Mouse (Mus musculus) frontal cortex, postnatal 25 days (tissue): ENCODE measurements at regions not wholly inside any gene's neighbourhood (a gene's known extent, or its start where the extent isn't known, plus 50 kb on each side); places are given as distances from the start of the nearest gene placed in this dataset.
"Not testable (repeated sequence)": the region's sequence is repeated elsewhere in the genome, so short reads cannot be mapped to it uniquely, and the experiment has no call there.

Source experiments
- DNase-seq, 2 experiments: peaks; one replicate each; pipeline ENCODE4 v3.0.0; 2022; ENCODE audit warnings: low spot score in 2 of 2

GRCm38 (mm10) chr9:30697533-30697932 is 224.7 kb downstream of the Adamts15 start:
- DNase-seq = no peak

GRCm38 (mm10) chr9:30668095-30668494 is 241.2 kb downstream of the Snx19 start:
- DNase-seq = no peak

DNA sequence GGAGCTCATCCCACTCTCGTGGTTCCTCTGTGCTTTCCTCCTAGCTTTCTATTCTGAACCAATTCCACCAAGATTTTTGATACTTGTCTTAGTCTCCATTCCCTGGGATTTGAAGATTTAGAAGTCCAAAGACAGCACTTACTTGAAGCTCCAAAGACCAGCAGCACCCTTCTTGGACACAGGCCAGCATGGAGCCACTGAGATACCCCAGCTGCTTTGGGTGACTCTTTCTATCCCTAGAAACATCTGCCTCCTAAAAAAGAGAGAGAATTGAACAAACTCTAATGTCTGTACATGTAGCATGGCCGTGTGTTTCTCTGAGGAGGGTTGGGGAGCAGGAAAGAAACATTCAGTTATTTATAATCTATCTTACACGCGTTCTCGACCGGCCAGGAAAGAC is 235.5 kb downstream of the Snx19 start:
- DNase-seq = no peak

GRCm38 (mm10) chr9:30653961-30654360 is 227.1 kb downstream of the Snx19 start:
- DNase-seq = no peak

GRCm38 (mm10) chr9:30653210-30653609 is 226.3 kb downstream of the Snx19 start:
- no peak for DNase-seq

- peak in 1 of 2 experiments; percentile 7 for DNase-seq
Observed at GRCm38 (mm10) chr9:30649392-30650054, 222.6 kb downstream of the Snx19 start.

- DNase-seq = no peak
Observed at GRCm38 (mm10) chr9:30633741-30634470, 207.0 kb downstream of the Snx19 start.

- no peak for DNase-seq
Observed at GRCm38 (mm10) chr9:30632164-30633146, 205.5 kb downstream of the Snx19 start.

DNA sequence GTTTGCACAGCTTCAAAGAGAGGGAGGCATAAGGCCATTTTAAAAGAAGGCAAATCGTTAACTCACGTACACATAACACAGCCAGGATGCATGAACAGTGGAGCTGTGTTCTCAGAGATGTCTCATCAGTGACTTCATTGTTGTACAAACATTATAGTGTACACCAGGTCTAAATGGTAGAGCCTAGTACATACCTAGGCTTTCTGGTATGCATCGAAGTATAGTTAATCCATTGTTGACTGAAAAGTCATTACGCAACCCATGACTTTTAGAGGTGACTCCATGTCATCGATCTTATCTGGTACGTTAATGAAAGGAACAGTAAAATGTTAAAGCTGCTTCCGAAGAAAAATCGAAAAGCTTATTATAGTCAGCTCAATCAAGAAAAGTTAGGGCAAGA is 198.7 kb downstream of the Snx19 start:
- DNase-seq = no peak

DNA sequence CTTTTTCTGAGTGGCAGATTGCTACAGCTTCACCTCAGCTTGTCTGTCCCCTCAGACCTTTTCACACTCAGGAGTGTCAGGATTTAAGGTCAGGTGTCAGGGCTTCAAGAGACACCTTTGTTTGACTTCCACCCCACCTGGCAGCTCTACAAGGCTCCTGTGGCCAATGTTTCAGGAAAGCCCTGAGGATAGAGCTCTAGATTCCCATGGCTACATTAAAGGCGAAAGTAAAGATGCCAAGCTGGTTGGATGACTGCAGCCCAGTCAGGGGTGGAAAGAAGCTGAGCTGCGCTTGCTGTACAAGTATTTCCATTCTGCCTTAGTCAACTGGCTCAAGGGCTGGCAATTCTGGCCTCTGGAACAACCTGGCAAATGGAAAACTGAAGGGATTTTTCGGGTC is 198.2 kb downstream of the Snx19 start:
- DNase-seq = no peak

DNA sequence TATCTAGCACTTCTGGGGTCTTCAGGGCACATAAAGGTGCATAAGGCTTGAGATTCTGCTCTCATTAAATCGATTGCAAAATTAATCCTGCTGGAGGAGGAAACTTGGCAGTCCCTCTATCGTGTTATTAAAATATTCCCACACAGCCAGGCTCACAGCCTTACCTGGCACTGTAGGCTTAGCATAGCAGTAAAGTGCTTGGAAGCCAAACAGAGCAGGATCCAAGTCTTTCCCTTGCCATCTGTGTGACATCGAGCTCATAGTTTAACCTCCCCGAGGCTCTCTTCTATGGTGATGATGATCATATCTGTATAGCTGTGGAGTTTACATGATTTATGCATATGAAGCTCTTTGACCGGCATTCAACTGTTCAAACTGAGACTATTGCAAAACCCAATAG is 197.6 kb downstream of the Snx19 start:
- no peak for DNase-seq

- DNase-seq = no peak
Observed at GRCm38 (mm10) chr9:30619325-30619724, 192.4 kb downstream of the Snx19 start.

DNA sequence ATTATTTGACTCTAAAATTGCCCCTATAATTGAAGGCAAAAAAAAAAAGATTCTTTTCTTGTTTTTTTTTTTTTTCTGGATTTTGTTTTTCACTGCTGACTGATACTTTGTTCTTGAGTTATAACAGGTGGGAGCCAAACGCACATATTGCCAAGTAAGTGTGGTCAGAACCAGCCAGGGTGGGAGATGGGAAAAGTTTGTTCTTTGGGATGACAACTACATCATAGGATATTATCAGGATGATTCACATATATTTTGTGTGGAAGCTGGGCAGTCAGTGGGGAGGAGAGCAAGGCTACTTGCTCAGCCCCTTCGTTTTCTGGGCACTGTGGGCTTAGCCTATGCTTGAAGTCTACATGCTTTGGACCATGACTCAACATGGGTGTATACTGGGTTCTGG is 191.3 kb downstream of the Snx19 start:
- no peak for DNase-seq

- no peak for DNase-seq
Observed at GRCm38 (mm10) chr9:30613715-30614114, 186.8 kb downstream of the Snx19 start.

GRCm38 (mm10) chr9:30613003-30613552 is 186.2 kb downstream of the Snx19 start:
- DNase-seq = no peak

DNA sequence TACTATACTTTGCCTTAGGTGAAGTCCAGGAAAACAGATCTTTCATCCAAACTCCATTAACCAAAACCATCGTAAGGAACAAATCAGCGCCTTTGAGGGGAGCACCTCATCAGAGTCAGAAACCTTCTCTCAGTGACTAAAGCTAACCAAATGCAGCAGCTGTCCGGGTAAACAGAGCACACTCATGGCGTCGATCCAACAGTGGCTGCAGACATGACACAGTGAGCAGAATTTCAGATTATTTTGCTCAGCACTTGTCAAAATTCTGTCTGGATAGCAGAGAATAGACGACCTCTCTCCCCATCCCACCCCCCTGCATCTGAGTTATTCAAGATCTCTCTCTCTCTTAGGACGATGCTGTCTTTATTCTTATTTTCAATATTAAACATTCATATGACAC is 183.4 kb downstream of the Snx19 start:
- DNase-seq = no peak

DNA sequence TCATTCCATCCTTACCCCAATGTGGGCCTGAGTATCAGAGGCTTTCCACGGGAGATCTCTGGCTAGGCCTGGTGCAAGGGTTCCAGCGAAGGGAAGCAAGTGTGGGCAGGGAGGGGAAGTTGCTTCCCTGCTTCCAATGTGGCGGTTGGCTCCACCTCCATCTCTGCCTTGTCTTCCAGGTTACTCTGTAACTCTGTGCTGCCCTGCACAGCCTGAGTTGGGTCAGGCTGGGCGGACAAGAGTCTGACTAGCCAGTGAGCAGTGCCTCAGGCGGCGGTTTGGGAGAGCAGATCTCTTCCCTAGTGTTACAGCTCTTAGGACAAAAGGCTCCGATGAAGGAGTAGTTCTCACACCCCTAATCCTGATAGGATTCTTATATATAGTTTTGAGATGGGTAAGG is 172.8 kb downstream of the Snx19 start:
- no peak for DNase-seq

DNA sequence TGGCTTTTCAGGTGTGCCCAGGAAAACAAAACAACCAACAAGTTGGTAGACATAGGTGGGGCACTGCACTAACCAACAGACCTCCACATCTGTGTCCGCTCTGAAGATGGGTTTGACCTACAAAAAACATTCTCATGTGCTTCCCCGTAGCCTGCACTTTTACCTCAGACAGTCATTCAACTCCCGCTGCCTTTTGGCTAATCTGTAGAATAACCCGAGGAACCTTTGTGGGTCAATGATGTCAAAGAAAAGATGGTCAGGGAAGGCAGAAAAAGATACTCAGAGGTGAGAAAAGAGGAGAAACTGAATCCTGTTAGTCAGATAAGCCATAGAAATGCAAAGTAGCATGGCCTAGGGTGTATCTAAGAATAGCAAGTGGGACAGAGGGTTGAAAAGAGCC is 170.8 kb downstream of the Snx19 start:
- no peak for DNase-seq

GRCm38 (mm10) chr9:30597092-30597491 is 170.2 kb downstream of the Snx19 start:
- DNase-seq = not testable (repeated sequence)

DNA sequence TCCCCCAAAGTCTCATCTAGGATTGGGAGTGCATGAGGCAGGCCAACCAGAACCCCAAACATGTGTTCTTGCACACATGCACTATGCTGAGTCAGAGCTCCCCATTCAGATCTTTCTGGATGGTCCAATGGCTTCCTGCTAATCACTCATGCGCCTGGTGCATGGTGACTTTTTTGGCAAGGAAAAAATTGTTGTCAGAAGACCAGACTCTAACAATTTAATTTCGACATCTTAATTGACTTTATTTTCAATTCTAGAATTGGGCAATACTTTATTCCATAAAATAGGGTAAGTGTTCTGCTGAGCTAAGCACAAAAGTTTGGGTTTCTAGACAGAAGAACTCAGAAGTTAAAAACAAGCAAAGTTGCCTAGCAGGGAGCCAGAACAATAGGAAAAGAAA is 165.7 kb downstream of the Snx19 start:
- no peak for DNase-seq

DNA sequence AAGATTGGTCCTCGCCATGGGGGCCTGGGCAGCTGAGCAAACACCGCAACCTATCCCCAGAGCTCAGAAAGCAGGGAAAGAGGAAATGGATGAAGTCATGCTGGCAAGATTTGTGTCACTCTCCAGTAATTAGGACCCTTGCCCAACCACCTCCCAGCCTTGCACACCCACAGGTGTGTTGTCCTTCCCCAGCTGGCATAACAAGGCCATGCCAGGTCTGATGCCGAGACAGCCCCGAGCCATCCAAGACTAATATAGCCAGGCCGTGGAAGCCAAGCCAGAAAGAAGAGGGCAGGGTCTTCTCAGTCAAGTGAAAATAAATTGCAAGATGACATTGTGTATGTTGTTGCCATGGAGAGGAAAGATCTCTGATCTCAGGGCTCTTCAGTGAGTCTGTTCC is 164.3 kb downstream of the Snx19 start:
- no peak for DNase-seq

GRCm38 (mm10) chr9:30590661-30591179 is 163.8 kb downstream of the Snx19 start:
- DNase-seq = no peak
